In genomic region chr2:115069704-115070103, GRCm38 (mm10) we compare ENCODE assay signal across 25 mouse cellular contexts.
"Had no signal": no experiment of that assay in that cellular context is flagged by ENCODE, and none has a peak within 500 bp of the region (broad histone marks: within the 10 kb centered on the region; RNA-seq: fewer than 3 reads in every experiment).

No protein-coding gene starts in this region.

- ATAC-seq: hindbrain, postnatal 0 days; intestine, embryonic 16.5 days; liver, embryonic 12.5 days had no signal

- H3K9me3 ChIP-seq: heart, embryonic 13.5 days; heart, embryonic 15.5 days; hindbrain, embryonic 13.5 days; hindbrain, embryonic 15.5 days; kidney, embryonic 15.5 days; limb, embryonic 13.5 days; limb, embryonic 15.5 days; liver, embryonic 12.5 days had no signal

- H3K4me2 ChIP-seq: heart, embryonic 11.5 days; heart, embryonic 13.5 days; heart, embryonic 15.5 days; hindbrain, embryonic 13.5 days; hindbrain, embryonic 15.5 days; kidney, embryonic 15.5 days; limb, embryonic 13.5 days; limb, embryonic 15.5 days; liver, embryonic 12.5 days had no signal

- H3K27me3 ChIP-seq: heart, embryonic 13.5 days; heart, embryonic 15.5 days; hindbrain, embryonic 13.5 days; hindbrain, embryonic 15.5 days; kidney, embryonic 15.5 days; limb, embryonic 15.5 days; liver, embryonic 12.5 days had no signal

- H3K4me3 ChIP-seq: heart, adult 2 months; heart, embryonic 13.5 days; heart, embryonic 15.5 days; hindbrain, embryonic 13.5 days; hindbrain, embryonic 15.5 days; kidney, embryonic 15.5 days; limb, embryonic 13.5 days; limb, embryonic 15.5 days; liver, embryonic 12.5 days had no signal

- H3K9ac ChIP-seq: heart, embryonic 13.5 days; heart, embryonic 15.5 days; hindbrain, embryonic 13.5 days; hindbrain, embryonic 15.5 days; kidney, embryonic 15.5 days; limb, embryonic 13.5 days; limb, embryonic 15.5 days; liver, embryonic 12.5 days had no signal

- H3K36me3 ChIP-seq: heart, embryonic 13.5 days; heart, embryonic 15.5 days; hindbrain, embryonic 13.5 days; hindbrain, embryonic 15.5 days; kidney, embryonic 15.5 days; limb, embryonic 13.5 days; limb, embryonic 15.5 days; liver, embryonic 12.5 days had no signal

- H3K4me1 ChIP-seq: heart, embryonic 13.5 days; heart, embryonic 15.5 days; limb, embryonic 15.5 days; liver, embryonic 12.5 days had no signal

- H3K27ac ChIP-seq: heart, adult 2 months; heart, embryonic 13.5 days; heart, embryonic 15.5 days; hindbrain, embryonic 13.5 days; hindbrain, embryonic 15.5 days; hindbrain, postnatal 0 days; kidney, embryonic 15.5 days; kidney, postnatal 0 days; limb, embryonic 13.5 days; limb, embryonic 15.5 days; liver, embryonic 12.5 days had no signal

- DNase-seq: gastrocnemius, postnatal 14 days; gastrocnemius, postnatal 36 days; heart, adult 11 months; heart, adult 2 months; heart, postnatal 14 days; heart, postnatal 36 days; kidney, adult 11 months; kidney, adult 2 months; kidney, adult 9 months; kidney, postnatal 14 days; kidney, postnatal 36 days; layer of hippocampus, postnatal 36 days; left cerebral cortex, postnatal 4 days had no signal
